ENCODE assay signal across 9 mouse cellular contexts in the genomic region with DNA sequence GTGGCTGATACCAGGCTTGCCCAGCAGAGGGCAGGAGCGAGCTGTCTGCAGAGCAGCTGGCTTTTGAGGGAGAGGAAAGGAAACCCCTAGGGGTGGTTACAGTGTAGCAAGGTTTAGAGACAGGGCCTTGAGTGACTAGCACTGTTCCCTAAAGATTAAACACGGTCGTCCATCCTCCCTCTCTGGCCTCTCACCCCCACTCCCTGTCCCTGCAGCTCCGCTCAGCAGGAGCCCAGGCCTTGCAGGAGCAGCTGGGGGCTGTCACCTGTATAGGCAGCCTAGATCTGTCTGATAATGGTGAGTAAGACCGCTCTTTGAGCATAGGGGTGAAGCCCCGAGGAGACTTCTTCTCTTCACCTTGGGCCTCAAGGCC. TPM values are rescaled to one million over a fixed set of nuclear protein-coding genes. Genes with fewer than 3 reads are reported as not detected.
A peak's percentile ranks its signal among the peaks of the same experiment; 100 is the strongest.
DNase-seq lines count a peak whose midpoint lies in the region; ATAC-seq lines count a peak whose summit lies in the region.
"Had no signal": no experiment of that assay in that cellular context is flagged by ENCODE, and none has a peak within 500 bp of the region (broad histone marks: within the 10 kb centered on the region; RNA-seq: fewer than 3 reads in every experiment).

No protein-coding gene starts in this region.

- H3K4me1 ChIP-seq in forebrain, embryonic 16.5 days (replicated peaks; ENCODE audit: control insufficient read depth, insufficient read depth, low read length): peaks cover 17% of the 10 kb centered on the region
- H3K4me1 ChIP-seq in hindbrain, embryonic 11.5 days (replicated peaks; ENCODE audit: control insufficient read depth, insufficient read depth, low read length): peaks cover 2% of the 10 kb centered on the region; the same call in 1 of the 2 replicates

- no peak overlapping the region; the same call in 1 of the 2 replicates for H3K9ac ChIP-seq in forebrain, embryonic 16.5 days (replicated peaks; ENCODE audit: low read depth, low read length)
- H3K9ac ChIP-seq in hindbrain, embryonic 11.5 days (ENCODE audit: low read depth, low read length): 0 out of 2 replicates have a peak overlapping the region, but pooled peaks have one; percentile 15
- H3K9ac ChIP-seq: limb, embryonic 15.5 days had no signal

- 29% methylated on average over 6 of the region's 6 CpGs for WGBS in forebrain, embryonic 16.5 days
- 34% methylated on average over 6 of the region's 6 CpGs for WGBS in hindbrain, embryonic 11.5 days

- peak; percentile 88 for DNase-seq in MN1 (ENCODE audit: low spot score)
- DNase-seq in cerebellum, adult 11-12 months: peak; percentile 77
- peak; percentile 93 for DNase-seq in hindbrain, embryonic 11.5 days (ENCODE audit: low spot score)
- DNase-seq in layer of hippocampus, postnatal 14 days (ENCODE audit: low spot score in 2 of 2): peak; percentile 83 to 90
- peak; percentile 92 for DNase-seq in lung, postnatal 14 days
- DNase-seq in retina, embryonic 14.5 days (ENCODE audit: low spot score): peak; percentile 95
- peak; percentile 94 for DNase-seq in thymus, postnatal 4 days

- no peak overlapping the region for H3K4me3 ChIP-seq in forebrain, embryonic 16.5 days (replicated peaks; ENCODE audit: low read length)
- no peak overlapping the region for H3K4me3 ChIP-seq in hindbrain, embryonic 11.5 days (ENCODE audit: low read depth, low read length)
- H3K4me3 ChIP-seq: limb, embryonic 15.5 days had no signal

- H3K27ac ChIP-seq in forebrain, embryonic 16.5 days (ENCODE audit: low read length): no peak overlapping the region
- no peak overlapping the region for H3K27ac ChIP-seq in hindbrain, embryonic 11.5 days (ENCODE audit: low read depth, low read length)
- H3K27ac ChIP-seq: limb, embryonic 15.5 days had no signal

- H3K9me3 ChIP-seq in forebrain, embryonic 16.5 days (ENCODE audit: control insufficient read depth, low read length): no peaks in the 10 kb centered on the region
- no peaks in the 10 kb centered on the region for H3K9me3 ChIP-seq in hindbrain, embryonic 11.5 days (ENCODE audit: control insufficient read depth, low read length)
- H3K9me3 ChIP-seq: limb, embryonic 15.5 days had no signal

- peaks cover 11% of the 10 kb centered on the region for H3K36me3 ChIP-seq in forebrain, embryonic 16.5 days (ENCODE audit: control insufficient read depth, insufficient read depth)
- no peaks in the 10 kb centered on the region; the same call in 1 of the 2 replicates for H3K36me3 ChIP-seq in hindbrain, embryonic 11.5 days (ENCODE audit: control insufficient read depth, insufficient read depth, low read length)
- H3K36me3 ChIP-seq: limb, embryonic 15.5 days had no signal

- no peaks in the 10 kb centered on the region for H3K27me3 ChIP-seq in forebrain, embryonic 16.5 days (replicated peaks; ENCODE audit: control insufficient read depth, insufficient read depth, low read length)
- no peaks in the 10 kb centered on the region for H3K27me3 ChIP-seq in hindbrain, embryonic 11.5 days (ENCODE audit: control insufficient read depth, insufficient read depth, low read length)
- H3K27me3 ChIP-seq: limb, embryonic 15.5 days had no signal

- ATAC-seq in forebrain, embryonic 16.5 days: peak; percentile 36
- ATAC-seq in hindbrain, embryonic 11.5 days (ENCODE audit: low FRiP score): peak; percentile 66

- no peak overlapping the region for H3K4me2 ChIP-seq in forebrain, embryonic 16.5 days (ENCODE audit: low read length)
- no peak overlapping the region for H3K4me2 ChIP-seq in hindbrain, embryonic 11.5 days (replicated peaks; ENCODE audit: low read depth, low read length)
- H3K4me2 ChIP-seq: limb, embryonic 15.5 days had no signal

RNA-seq across cellular contexts. Expression of a gene that starts 7.0 kb away (rescaled TPM):
- polyA plus RNA-seq in forebrain, embryonic 16.5 days (2015; fragmentation: Nextera tagmentation; extraction: Ambion mirVana): 29.4 and 38.1 TPM in 2 replicates
- polyA plus RNA-seq in hindbrain, embryonic 11.5 days (2014; fragmentation: Nextera tagmentation; extraction: Ambion mirVana): 10.1 and 14.0 TPM in 2 replicates
- 10 to 100 TPM; 68.3 to 97.6 TPM for total RNA-seq in layer of hippocampus, postnatal 14 days (2021)

RNA-seq across cellular contexts. Expression of a gene that starts 12.8 kb away (rescaled TPM):
- 9.9 and 18.0 TPM in 2 replicates for polyA plus RNA-seq in forebrain, embryonic 16.5 days (2015; fragmentation: Nextera tagmentation; extraction: Ambion mirVana)
- 1.3 and 1.6 TPM in 2 replicates for polyA plus RNA-seq in hindbrain, embryonic 11.5 days (2014; fragmentation: Nextera tagmentation; extraction: Ambion mirVana)
- 100 to 1,000 TPM; 544 to 545 TPM for total RNA-seq in layer of hippocampus, postnatal 14 days (2021)

RNA-seq across cellular contexts. Expression of a gene that starts 18.9 kb away (rescaled TPM):
- polyA plus RNA-seq in forebrain, embryonic 16.5 days (2015; fragmentation: Nextera tagmentation; extraction: Ambion mirVana): 43.3 and 48.2 TPM in 2 replicates
- polyA plus RNA-seq in hindbrain, embryonic 11.5 days (2014; fragmentation: Nextera tagmentation; extraction: Ambion mirVana): 26.0 and 36.5 TPM in 2 replicates
- total RNA-seq in layer of hippocampus, postnatal 14 days (2021): 10 to 100 TPM; 17.0 to 21.9 TPM

RNA-seq across cellular contexts. Expression of a gene that starts 27.3 kb away (rescaled TPM):
- not detected in 2 replicates for polyA plus RNA-seq in forebrain, embryonic 16.5 days (2015; fragmentation: Nextera tagmentation; extraction: Ambion mirVana)
- polyA plus RNA-seq in hindbrain, embryonic 11.5 days (2014; fragmentation: Nextera tagmentation; extraction: Ambion mirVana): 0.15 and 0.20 TPM in 2 replicates
- 1 to 10 TPM; 1.5 to 2.2 TPM for total RNA-seq in layer of hippocampus, postnatal 14 days (2021)
- polyA plus RNA-seq: limb, embryonic 15.5 days had no signal

RNA-seq across cellular contexts. Expression of a gene that starts 42.6 kb away (rescaled TPM):
- 23.3 and 23.6 TPM in 2 replicates for polyA plus RNA-seq in forebrain, embryonic 16.5 days (2015; fragmentation: Nextera tagmentation; extraction: Ambion mirVana)
- polyA plus RNA-seq in hindbrain, embryonic 11.5 days (2014; fragmentation: Nextera tagmentation; extraction: Ambion mirVana): 11.3 and 12.6 TPM in 2 replicates
- 10 to 100 TPM; 24.0 to 26.8 TPM for total RNA-seq in layer of hippocampus, postnatal 14 days (2021)
